Mouse (Mus musculus): ENCODE data around the gene Olfr458.

GRCm38 (mm10) chr6:42476235-42476634 lies 11.2 kb upstream of the Olfr458 start, which contains the start of gene Olfr457:
- TF ChIP-seq POLR2A (IDR thresholded peaks at IDR 0.05; ENCODE audit: low read depth, low read length) (no peak), CTCF (IDR thresholded peaks at IDR 0.05; ENCODE audit: extremely low read depth, insufficient read length, insufficient replicate concordance, low read depth, low read length) (no peak)

All from small intestine, adult 2 months (tissue).